Mouse (Mus musculus) limb, embryonic 14.5 days (tissue): Measurements from ENCODE around the gene Ahdc1. TPM values are rescaled to one million over a fixed set of nuclear protein-coding genes. Genes with fewer than 3 reads are reported as not detected.

ENCODE experiments used
- ATAC-seq: fragments of 200-750 bp; cut with Nextera tagmentation; 2 replicates; pipeline ENCODE4 v1.8.0; 2017; ENCODE audit warnings: low read depth, moderate number of reproducible peaks, moderate TSS enrichment; ENCODE audit not compliant: low FRiP score
- DNase-seq: peaks from one replicate; pipeline ENCODE4 v3.0.0-alpha.2; 2015; ENCODE audit warnings: low spot score
- H3K27ac ChIP-seq: fragments of 300-500 bp; sonication (generic); replicated peaks from 2 replicates; pipeline ENCODE4 v1.5.1; 2014; ENCODE audit warnings: low read depth, mild to moderate bottlenecking, low read length, moderate library complexity, mixed read lengths
- H3K27me3 ChIP-seq: fragments of 300-500 bp; sonication (generic); 2 replicates; pipeline ENCODE4 v1.6.1; 2014; ENCODE audit warnings: low read length, mixed read lengths; ENCODE audit not compliant: control insufficient read depth, insufficient read depth
- H3K36me3 ChIP-seq: fragments of 300-500 bp; sonication (generic); 2 replicates; pipeline ENCODE4 v1.6.1; 2014; ENCODE audit warnings: mild to moderate bottlenecking, low read length, moderate library complexity, mixed read lengths; ENCODE audit not compliant: control insufficient read depth, insufficient read depth
- H3K4me1 ChIP-seq: fragments of 300-500 bp; sonication (generic); 2 replicates; pipeline ENCODE4 v1.6.1; 2014; ENCODE audit warnings: antibody characterized with exemption, low read length, mixed read lengths; ENCODE audit not compliant: control insufficient read depth, insufficient read depth
- H3K4me2 ChIP-seq: fragments of 300-500 bp; sonication (generic); replicated peaks from 2 replicates; pipeline ENCODE4 v1.6.1; 2014; ENCODE audit warnings: low read depth, mild to moderate bottlenecking, low read length, moderate library complexity; ENCODE audit not compliant: severe bottlenecking
- H3K4me3 ChIP-seq: fragments of 300-500 bp; sonication (generic); replicated peaks from 2 replicates; pipeline ENCODE4 v1.5.1; 2014; ENCODE audit warnings: low read length
- H3K9ac ChIP-seq: fragments of 300-500 bp; sonication (generic); 2 replicates; pipeline ENCODE4 v1.6.1; 2014; ENCODE audit warnings: mild to moderate bottlenecking, low read depth, low read length, moderate library complexity; ENCODE audit not compliant: severe bottlenecking
- H3K9me3 ChIP-seq: fragments of 300-500 bp; sonication (generic); 2 replicates; pipeline ENCODE4 v1.6.1; 2016; ENCODE audit warnings: low read length; ENCODE audit not compliant: control insufficient read depth
- POLR2A ChIP-seq: fragments of 200-500 bp; IDR thresholded peaks from 2 replicates; pipeline ENCODE4 v1.8.0; 2012; ENCODE audit warnings: inconsistent platforms, mild to moderate bottlenecking, moderate library complexity, borderline replicate concordance; ENCODE audit not compliant: insufficient read depth, insufficient read length; ENCODE audit errors: extremely low read depth
- WGBS: fragments of 180-500 bp; shearing (Covaris S2); extraction: QIAGEN DNeasy Blood & Tissue Kit; methylation state at CpG from one replicate; pipeline ENCODE4 v1.1.7; 2014; 5-methylcytosine and 5-hydroxymethylcytosine counted together
- polyA plus RNA-seq, 2 experiments: library from polyadenylated mRNA; depleted of rRNA in 1 of 2; stranded (reverse) in 1 of 2; unstranded in 1 of 2; fragments of >200 nt; fragmentation: Nextera tagmentation in 1 of 2; extraction: Ambion mirVana in 1 of 2; gene quantifications; 2 replicates each; pipeline versions ENCODE4 v1.2.1 to v1.2.3; 2012 to 2014

The Ahdc1 gene
- polyA plus RNA-seq, 2 experiments = 12.9 to 29.6 TPM

DNA sequence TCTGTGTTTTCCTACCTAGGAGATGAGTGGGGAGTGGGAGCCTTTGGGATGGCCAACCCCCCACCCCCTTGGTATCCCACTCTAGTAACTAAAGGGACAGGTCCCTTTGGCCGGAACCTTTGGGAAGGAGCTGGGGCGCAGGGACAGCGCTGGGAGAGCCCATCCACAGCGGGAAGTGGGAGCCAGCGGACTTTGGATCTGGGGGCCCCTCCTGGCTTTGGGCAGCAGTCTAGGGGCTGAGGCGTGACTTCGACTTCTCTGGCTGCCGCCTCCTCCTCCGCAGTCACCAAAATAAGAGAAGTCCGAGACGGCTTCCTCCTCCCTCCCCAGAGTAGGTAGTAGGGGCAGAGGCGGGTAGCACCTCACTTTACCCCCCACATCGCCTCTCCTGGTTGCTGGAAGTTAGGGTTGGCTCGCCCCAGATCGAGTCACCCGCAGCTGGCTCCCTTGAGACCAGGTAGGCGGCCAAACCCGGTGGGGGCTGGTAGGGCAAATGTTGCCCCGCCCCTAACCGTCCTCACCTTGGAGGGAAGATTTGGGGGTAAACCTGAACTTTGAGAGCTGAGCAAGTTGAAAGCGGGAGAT, 37.2 kb upstream of the Ahdc1 start, which contains the start of gene Fgr:
Gene Fgr (plus strand): TSS at position 282 of the 585 bp plus-strand sequence.
- H3K4me3 ChIP-seq = peak within 1 kb of the TSS; percentile 9; the same call in 1 of the 2 replicates
- H3K27me3 ChIP-seq = no peaks in the 10 kb centered on the region; the same call in 1 of the 2 replicates
- H3K9ac ChIP-seq = no peak within 1 kb of the TSS; the same call in 1 of the 2 replicates

DNA sequence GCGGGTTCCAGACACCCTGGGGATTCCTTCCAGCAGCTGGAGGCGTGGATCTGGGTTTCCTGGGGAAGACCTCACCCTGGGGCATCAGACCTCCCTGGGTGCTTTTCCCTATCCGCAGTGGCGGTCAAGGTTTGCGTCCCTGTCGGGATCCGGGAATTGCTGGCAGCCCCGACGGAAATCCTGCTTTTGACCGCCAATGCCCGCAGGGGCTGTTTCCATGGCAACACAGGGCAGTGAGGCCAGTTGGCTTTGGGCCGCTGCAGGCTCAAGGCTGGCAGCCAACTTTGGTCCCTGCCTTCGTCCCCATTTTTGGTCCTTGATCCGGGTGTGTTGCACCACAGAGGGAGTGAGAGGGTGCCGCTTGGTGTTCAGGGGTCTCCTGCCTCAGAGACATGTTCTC, 36.2 kb upstream of the Ahdc1 start:
- WGBS = 3% methylated on average over 15 of the region's 15 CpGs
- H3K9ac ChIP-seq = no peak overlapping the region; the same call in 1 of the 2 replicates
- peak overlapping the region; percentile 9; the same call in 1 of the 2 replicates for H3K4me3 ChIP-seq
- peaks cover 20% of the 10 kb centered on the region; the same call in 1 of the 2 replicates for H3K4me1 ChIP-seq
- H3K4me2 ChIP-seq = peak overlapping the region; percentile 25
- ATAC-seq (no peak), DNase-seq (peak; percentile 41)
- TF ChIP-seq POLR2A = no peak
- no peaks in the 10 kb centered on the region; the same call in 1 of the 2 replicates for H3K27me3 ChIP-seq
- 0 out of 2 replicates have a peak overlapping the region, but pooled peaks have one; percentile 26 for H3K27ac ChIP-seq
- no peaks in the 10 kb centered on the region for H3K9me3 ChIP-seq
- H3K36me3 ChIP-seq = no peaks in the 10 kb centered on the region

More for the DNA sequence above, 37.2 kb upstream of the Ahdc1 start, which contains the start of gene Fgr:
- ATAC-seq (no peak), DNase-seq (no peak)
- Histone ChIP-seq H3K27ac (0 out of 2 replicates have a peak within 1 kb of the TSS, but pooled peaks have one; percentile 26), H3K36me3 (no peaks in the 10 kb centered on the region), H3K4me1 (peaks cover 20% of the 10 kb centered on the region; the same call in 1 of the 2 replicates), H3K9me3 (no peaks in the 10 kb centered on the region), H3K4me2 (peak within 1 kb of the TSS; percentile 25)
- no peak for TF ChIP-seq POLR2A
- 14% methylated on average over 16 of the region's 21 CpGs for WGBS

DNA sequence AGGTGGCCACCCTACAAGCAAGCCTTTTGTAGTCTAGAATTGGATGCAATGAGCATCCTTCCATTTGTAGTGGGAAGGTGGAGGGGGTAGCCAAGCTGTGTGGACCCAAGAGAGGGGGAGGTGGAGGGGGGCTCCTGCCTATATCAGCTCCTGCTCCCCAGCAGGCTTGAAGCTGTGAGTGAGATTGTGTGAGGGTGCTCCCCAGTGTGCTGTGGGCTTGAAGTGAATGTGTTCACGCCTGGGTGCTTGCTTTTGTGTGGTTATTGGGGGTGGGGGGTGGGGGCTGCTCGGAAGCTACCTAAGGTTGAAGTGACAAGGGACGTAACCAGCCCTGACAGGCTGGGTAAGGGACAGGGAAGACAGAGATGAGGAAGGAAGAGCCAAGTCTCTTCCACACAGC, 35.3 kb upstream of the Ahdc1 start:
- H3K9me3 ChIP-seq = no peaks in the 10 kb centered on the region
- H3K4me2 ChIP-seq = no peak overlapping the region
- no peak overlapping the region for H3K4me3 ChIP-seq
- 66% methylated on average over 3 of the region's 3 CpGs for WGBS
- ATAC-seq = no peak
- peaks cover 20% of the 10 kb centered on the region; the same call in 1 of the 2 replicates for H3K4me1 ChIP-seq
- H3K9ac ChIP-seq = no peak overlapping the region
- DNase-seq = no peak
- no peak for TF ChIP-seq POLR2A
- H3K36me3 ChIP-seq = no peaks in the 10 kb centered on the region
- H3K27me3 ChIP-seq = no peaks in the 10 kb centered on the region; the same call in 1 of the 2 replicates
- no peak overlapping the region for H3K27ac ChIP-seq

DNA sequence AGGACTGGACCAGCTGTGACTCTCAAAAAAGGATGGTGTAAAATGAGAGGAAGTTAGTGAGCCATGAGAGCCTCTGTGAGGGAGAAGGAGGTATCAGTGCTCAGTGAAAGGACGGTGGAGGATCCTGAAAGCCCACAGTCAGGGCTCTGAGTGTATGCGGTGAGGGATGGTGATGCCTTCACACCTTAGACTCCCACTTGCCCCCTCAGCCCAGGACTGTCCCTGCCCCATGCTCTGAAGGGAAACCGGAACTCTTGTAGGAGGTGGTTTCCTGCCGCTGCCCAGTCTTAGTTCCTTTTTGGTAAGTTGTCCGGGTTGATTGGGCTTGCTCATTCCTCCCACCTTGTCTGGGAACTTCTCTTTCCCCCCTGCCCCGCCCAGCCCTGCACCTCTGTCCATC, 34.3 kb upstream of the Ahdc1 start:
- Histone ChIP-seq H3K27ac (no peak overlapping the region), H3K9ac (no peak overlapping the region), H3K36me3 (no peaks in the 10 kb centered on the region), H3K4me3 (no peak overlapping the region), H3K4me2 (no peak overlapping the region), H3K27me3 (no peaks in the 10 kb centered on the region; the same call in 1 of the 2 replicates), H3K4me1 (peaks cover 20% of the 10 kb centered on the region; the same call in 1 of the 2 replicates), H3K9me3 (no peaks in the 10 kb centered on the region)
- TF ChIP-seq POLR2A = no peak
- 71% methylated on average over 6 of the region's 6 CpGs for WGBS
- DNase-seq = no peak
- ATAC-seq = no peak

DNA sequence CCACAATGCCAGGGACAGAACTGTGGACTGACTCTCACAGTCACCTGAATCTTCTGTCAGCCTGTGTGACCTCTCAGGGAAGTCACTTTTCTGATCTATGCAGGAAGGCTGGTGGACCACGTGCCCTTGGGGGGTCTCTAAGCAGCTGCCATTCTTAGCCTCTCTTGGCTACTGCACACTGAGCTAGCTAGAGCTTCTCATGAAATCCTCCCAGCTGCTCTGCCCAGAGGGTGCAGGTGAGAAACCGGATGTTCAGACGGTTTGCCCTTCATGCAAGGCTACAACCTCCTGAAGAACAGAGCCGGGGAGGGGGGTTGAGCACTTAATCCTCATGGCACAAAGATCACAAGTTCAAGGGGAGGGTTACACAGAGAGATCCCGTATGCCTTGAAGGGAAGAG, 33.5 kb upstream of the Ahdc1 start:
- Histone ChIP-seq H3K9me3 (no peaks in the 10 kb centered on the region), H3K4me2 (no peak overlapping the region), H3K27me3 (no peaks in the 10 kb centered on the region; the same call in 1 of the 2 replicates), H3K36me3 (no peaks in the 10 kb centered on the region), H3K27ac (no peak overlapping the region), H3K4me3 (no peak overlapping the region), H3K9ac (no peak overlapping the region; the same call in 1 of the 2 replicates), H3K4me1 (peaks cover 20% of the 10 kb centered on the region; the same call in 1 of the 2 replicates)
- no peak for TF ChIP-seq POLR2A
- DNase-seq = no peak
- WGBS = 32% methylated on average over 5 of the region's 5 CpGs
- no peak for ATAC-seq
